ENCODE assay signal across 9 mouse cellular contexts in genomic region chr6:10969841-10970536, GRCm38 (mm10).
A peak's percentile ranks its signal among the peaks of the same experiment; 100 is the strongest.
DNase-seq lines count a peak whose midpoint lies in the region; ATAC-seq lines count a peak whose summit lies in the region.
"Had no signal": no experiment of that assay in that cellular context is flagged by ENCODE, and none has a peak within 500 bp of the region (broad histone marks: within the 10 kb centered on the region; RNA-seq: fewer than 3 reads in every experiment).

No protein-coding gene starts in this region.

- no peaks in the 10 kb centered on the region for H3K36me3 ChIP-seq in embryonic facial prominence, embryonic 10.5 days (replicated peaks)
- no peaks in the 10 kb centered on the region for H3K36me3 ChIP-seq in midbrain, embryonic 13.5 days
- H3K36me3 ChIP-seq in heart, embryonic 12.5 days = no peaks in the 10 kb centered on the region
- H3K36me3 ChIP-seq: lung, embryonic 15.5 days had no signal

- WGBS in embryonic facial prominence, embryonic 10.5 days = 38% methylated on average over 7 of the region's 7 CpGs
- 14% methylated on average over 7 of the region's 7 CpGs for WGBS in midbrain, embryonic 13.5 days
- 53% methylated on average over 7 of the region's 7 CpGs for WGBS in heart, embryonic 12.5 days

- peaks cover 16% of the 10 kb centered on the region for H3K4me1 ChIP-seq in embryonic facial prominence, embryonic 10.5 days
- H3K4me1 ChIP-seq in midbrain, embryonic 13.5 days (replicated peaks) = peaks cover 22% of the 10 kb centered on the region
- H3K4me1 ChIP-seq in heart, embryonic 12.5 days (replicated peaks) = no peaks in the 10 kb centered on the region
- H3K4me1 ChIP-seq: lung, embryonic 15.5 days had no signal

- H3K9ac ChIP-seq in midbrain, embryonic 13.5 days (replicated peaks) = 0 out of 2 replicates have a peak overlapping the region, but pooled peaks have one; percentile 1
- no peak overlapping the region for H3K9ac ChIP-seq in heart, embryonic 12.5 days
- H3K9ac ChIP-seq: lung, embryonic 15.5 days had no signal

- H3K4me2 ChIP-seq in midbrain, embryonic 13.5 days (replicated peaks) = peak overlapping the region; percentile 43
- no peak overlapping the region for H3K4me2 ChIP-seq in heart, embryonic 12.5 days
- H3K4me2 ChIP-seq: lung, embryonic 15.5 days had no signal

- peak; percentile 15 for DNase-seq in gastrocnemius, postnatal 25 days
- DNase-seq in gastrocnemius, postnatal 10 days = no peak
- DNase-seq in embryonic facial prominence, embryonic 10.5 days (ENCODE audit: low spot score) = peak; percentile 10
- DNase-seq in layer of hippocampus, adult 11-12 months (ENCODE audit: low spot score) = peak; percentile 39
- no peak for DNase-seq in adrenal gland, postnatal 14 days
- no peak for DNase-seq in testis, postnatal 14 days (ENCODE audit: low spot score)

- ATAC-seq in midbrain, embryonic 13.5 days = peak; percentile 87
- ATAC-seq in heart, embryonic 12.5 days (ENCODE audit: insufficient number of reproducible peaks, low FRiP score) = no peak

- H3K27me3 ChIP-seq in embryonic facial prominence, embryonic 10.5 days (replicated peaks; ENCODE audit: low read depth, poor library complexity, severe bottlenecking) = no peaks in the 10 kb centered on the region
- H3K27me3 ChIP-seq in midbrain, embryonic 13.5 days = no peaks in the 10 kb centered on the region
- no peaks in the 10 kb centered on the region for H3K27me3 ChIP-seq in heart, embryonic 12.5 days (replicated peaks)
- H3K27me3 ChIP-seq: lung, embryonic 15.5 days had no signal

- no peak overlapping the region for H3K4me3 ChIP-seq in embryonic facial prominence, embryonic 10.5 days
- H3K4me3 ChIP-seq in midbrain, embryonic 13.5 days (replicated peaks) = no peak overlapping the region
- H3K4me3 ChIP-seq in heart, embryonic 12.5 days = no peak overlapping the region
- H3K4me3 ChIP-seq: lung, embryonic 15.5 days had no signal

- peak overlapping the region; percentile 48 for H3K27ac ChIP-seq in embryonic facial prominence, embryonic 10.5 days (replicated peaks)
- H3K27ac ChIP-seq in midbrain, embryonic 13.5 days = peak overlapping the region; percentile 80
- H3K27ac ChIP-seq in heart, embryonic 12.5 days (ENCODE audit: poor library complexity, severe bottlenecking) = no peak overlapping the region
- H3K27ac ChIP-seq: lung, embryonic 15.5 days had no signal

- no peaks in the 10 kb centered on the region for H3K9me3 ChIP-seq in embryonic facial prominence, embryonic 10.5 days
- no peaks in the 10 kb centered on the region for H3K9me3 ChIP-seq in midbrain, embryonic 13.5 days
- H3K9me3 ChIP-seq in heart, embryonic 12.5 days (replicated peaks) = no peaks in the 10 kb centered on the region
- H3K9me3 ChIP-seq: lung, embryonic 15.5 days had no signal

Comparison
In these comparisons a context has a peak if more than half of its experiments do, and no peak if none do; other contexts are left out.
1. DNase-seq: peak in gastrocnemius, postnatal 25 days (single experiment), embryonic facial prominence, embryonic 10.5 days (single experiment) and layer of hippocampus, adult 11-12 months (single experiment); none in gastrocnemius, postnatal 10 days (single experiment), adrenal gland, postnatal 14 days (single experiment) and testis, postnatal 14 days (single experiment).